Mouse (Mus musculus) urinary bladder, postnatal 4 days (tissue): Measurements from ENCODE around the gene Ccdc180.

ENCODE experiments used
- DNase-seq, 2 experiments: peaks; one replicate each; pipeline ENCODE4 v3.0.0; 2021 to 2022; ENCODE audit warnings: low spot score in 2 of 2

The Ccdc180 gene

DNA sequence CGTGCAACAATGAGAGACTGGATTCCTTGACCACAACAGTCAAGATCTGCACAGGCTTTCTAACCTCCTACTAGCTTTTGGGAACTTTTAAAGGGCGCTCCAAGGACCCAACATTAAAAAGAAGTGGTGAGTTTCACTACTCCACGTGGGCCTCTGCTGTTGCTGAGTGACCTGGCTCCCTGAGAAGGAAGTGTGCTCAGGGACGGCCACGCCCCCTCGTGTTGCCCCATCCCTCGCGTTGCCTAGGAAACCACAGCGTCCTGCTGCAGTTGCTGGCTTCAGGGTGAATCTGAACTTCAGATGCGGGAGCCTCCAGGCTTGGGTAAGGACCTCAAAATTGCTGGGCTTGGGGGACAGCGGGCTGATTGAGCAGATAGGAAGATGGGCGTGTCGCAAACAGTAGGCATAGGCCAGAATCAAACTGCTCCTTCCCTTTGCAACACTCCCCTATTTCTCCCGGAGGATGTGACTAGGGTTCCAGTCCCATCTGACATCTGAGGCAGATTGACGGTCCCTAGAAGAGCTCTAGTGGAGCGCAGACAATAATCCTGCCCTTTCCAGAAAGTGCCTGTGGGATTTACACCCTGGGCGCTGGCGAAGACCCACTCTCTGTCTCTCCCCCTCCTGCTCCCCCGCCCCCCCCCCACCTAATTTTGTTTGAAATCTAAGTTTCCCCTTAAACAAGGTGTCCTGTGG is at the start of gene Ccdc180:
Ccdc180 (plus strand) TSS at position 238 of the 696 bp plus-strand sequence.
- DNase-seq, result peak; percentile 49 to 68

GRCm38 (mm10) chr4:45844355-45844754 is 45.7 kb upstream of the Ccdc180 start:
- DNase-seq, result no peak

DNA sequence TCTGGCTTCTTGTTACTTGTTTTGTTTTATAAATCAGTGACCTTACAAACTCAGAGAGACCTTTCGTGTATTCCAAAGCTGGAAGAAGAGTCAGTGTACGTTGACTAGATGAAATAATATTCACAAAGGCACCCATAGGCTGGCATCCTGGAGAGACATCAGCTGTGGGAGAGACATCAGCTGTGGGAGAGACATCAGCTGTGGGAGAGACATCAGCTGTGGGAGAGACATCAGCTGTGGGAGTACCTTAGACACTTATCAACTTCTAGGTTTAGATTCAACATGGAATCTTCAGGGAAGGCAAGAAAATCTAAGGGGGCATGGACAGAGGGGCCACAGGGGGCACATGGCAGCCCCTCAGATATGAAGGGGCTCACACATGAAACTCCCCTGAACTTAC is 43.8 kb upstream of the Ccdc180 start:
- no peak for DNase-seq

DNA sequence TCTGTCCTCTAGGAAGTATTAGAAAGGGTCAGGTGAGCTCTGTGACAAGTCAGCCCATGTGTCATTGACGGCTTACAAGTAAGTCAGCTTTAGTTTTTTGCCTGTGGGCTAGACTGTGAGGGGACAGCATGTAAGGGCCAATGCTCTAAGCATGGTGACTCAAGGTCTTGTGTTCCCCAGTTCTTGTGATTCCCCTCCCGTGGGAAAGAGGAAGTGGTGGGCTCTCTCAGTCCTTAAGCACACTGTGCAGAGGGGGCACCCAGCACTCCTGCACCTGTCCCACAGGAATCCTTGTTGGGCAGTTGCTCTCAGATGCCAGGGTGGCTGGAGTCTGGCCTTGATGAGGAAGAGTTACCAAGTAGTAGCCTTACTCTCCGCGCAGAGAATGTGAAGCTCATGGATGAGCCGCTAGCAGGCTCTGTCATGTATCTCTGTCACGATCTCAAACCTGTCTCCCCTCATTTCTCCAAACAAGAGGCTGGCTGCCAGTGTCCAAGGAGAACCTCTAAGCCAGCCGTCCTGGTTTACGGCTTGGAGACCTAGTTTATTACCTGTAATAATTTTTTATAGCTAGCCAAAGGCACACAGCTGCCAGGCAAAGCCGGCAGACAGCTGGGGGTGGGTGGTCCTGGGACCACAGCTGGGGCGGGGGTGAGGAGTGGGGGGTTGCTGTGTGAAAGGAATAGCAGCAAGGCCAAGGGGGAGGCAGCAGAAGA is 41.8 kb upstream of the Ccdc180 start, which contains the start of gene Stra6l:
Stra6l (plus strand) TSS at position 556 of the 716 bp plus-strand sequence.
- no peak for DNase-seq

DNA sequence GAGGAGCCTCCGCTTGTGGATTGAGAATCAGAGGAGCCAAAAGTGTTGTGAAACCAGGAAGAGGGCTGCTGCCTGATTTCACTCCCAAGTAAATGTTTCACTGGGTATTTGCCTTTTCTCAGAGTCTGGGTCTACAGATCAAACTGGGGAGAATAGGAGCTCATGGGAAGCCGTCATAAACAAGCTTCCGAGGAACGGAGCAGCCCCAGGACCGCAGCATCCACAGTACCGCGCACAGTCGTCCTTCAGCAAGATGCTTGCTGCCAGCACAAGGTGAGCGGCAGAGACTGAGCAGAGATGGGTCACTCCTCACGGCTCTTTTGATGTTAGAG is 41.3 kb upstream of the Ccdc180 start:
- DNase-seq, result no peak

DNA sequence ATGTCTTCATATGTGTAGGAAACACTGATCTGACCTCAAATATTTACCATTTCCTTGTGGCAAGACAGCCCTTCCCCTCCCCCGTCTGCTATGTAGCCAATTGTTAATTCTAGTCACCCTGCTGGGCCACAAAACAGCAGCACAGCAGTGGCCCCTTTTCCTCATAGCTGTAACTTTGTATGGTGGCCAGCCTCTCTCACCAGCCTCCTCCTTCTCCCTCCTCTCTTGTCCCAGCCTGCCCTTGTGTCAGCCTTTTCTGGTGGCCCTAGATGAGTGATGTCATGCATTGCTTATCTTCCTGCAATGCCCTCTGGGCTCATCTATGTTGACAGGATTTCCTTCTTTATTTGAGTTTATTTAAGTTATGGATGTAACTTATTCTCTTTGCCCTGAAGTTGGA is 40.7 kb upstream of the Ccdc180 start:
- no peak for DNase-seq

DNA sequence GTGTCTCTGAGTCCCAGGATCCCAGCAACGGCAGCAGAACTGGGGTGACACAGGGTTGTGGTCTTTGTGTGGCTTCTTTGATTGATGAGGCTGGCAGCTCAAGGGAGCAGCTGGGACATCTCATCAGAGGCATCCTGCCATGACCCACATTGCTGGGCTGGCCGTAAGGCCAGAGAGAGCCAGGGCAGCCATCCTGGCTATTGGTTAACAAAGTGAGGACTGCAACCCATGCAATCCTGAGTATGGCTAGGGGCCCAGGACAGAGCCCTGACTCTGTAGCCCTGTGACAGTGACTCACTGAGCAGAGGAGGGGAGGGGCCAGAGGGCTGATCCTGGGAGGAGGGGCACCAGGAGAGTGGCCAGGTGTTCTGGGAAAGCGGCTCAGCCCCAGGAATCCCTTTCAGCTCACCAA is 38.5 kb upstream of the Ccdc180 start:
- no peak for DNase-seq

GRCm38 (mm10) chr4:45853496-45854246 is 36.4 kb upstream of the Ccdc180 start:
- no peak for DNase-seq

- DNase-seq, result peak; percentile 56 to 79
Measured at GRCm38 (mm10) chr4:45855803-45856424, 34.2 kb upstream of the Ccdc180 start.

DNA sequence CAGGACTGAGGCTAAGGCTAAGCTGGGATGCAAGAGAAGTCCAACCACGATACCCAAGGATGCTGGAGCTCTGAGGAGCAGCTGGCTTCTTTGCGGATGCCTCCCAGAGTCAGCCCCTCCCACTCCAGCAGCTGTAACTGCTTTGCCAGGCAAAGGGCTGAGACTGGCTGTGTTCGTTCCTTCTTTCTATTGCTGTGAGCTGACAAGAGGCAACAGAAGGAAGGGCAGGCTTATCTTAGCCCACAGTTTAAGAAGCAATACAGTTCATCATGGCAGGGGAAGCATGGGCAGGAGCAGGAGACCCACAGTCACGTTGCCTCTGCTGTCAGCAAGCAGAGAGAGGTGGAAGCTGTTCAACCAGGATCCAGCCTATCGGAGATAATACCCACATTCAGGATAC is 28.9 kb upstream of the Ccdc180 start:
- DNase-seq, result no peak

- no peak for DNase-seq
Measured at GRCm38 (mm10) chr4:45867416-45867815, 22.7 kb upstream of the Ccdc180 start.

- DNase-seq, result no peak
Measured at GRCm38 (mm10) chr4:45869021-45869815, 20.9 kb upstream of the Ccdc180 start.

DNA sequence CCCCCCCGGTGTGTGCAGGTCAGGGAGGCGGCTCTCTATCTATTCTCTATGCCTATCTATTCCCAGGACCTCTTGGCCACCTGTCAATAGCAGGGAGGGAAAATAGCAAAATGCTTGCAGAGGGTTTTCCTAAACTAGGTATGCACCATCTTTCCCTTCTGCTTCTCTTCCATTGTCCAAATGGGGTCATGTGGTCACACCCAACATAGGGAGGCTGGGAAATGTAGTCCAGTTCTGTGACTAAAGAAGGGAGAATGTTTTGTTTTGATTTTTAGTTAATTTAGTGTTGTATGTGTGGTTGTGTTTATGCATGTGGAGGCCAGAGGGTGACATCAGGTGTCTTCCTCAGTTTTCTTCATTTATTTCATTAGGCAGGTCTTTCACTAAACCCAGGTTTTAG is 18.0 kb upstream of the Ccdc180 start:
- DNase-seq, result no peak

GRCm38 (mm10) chr4:45878929-45879328 is 11.2 kb upstream of the Ccdc180 start:
- no peak for DNase-seq

- DNase-seq, result no peak
Measured at GRCm38 (mm10) chr4:45882521-45882920, 7.6 kb upstream of the Ccdc180 start.

DNA sequence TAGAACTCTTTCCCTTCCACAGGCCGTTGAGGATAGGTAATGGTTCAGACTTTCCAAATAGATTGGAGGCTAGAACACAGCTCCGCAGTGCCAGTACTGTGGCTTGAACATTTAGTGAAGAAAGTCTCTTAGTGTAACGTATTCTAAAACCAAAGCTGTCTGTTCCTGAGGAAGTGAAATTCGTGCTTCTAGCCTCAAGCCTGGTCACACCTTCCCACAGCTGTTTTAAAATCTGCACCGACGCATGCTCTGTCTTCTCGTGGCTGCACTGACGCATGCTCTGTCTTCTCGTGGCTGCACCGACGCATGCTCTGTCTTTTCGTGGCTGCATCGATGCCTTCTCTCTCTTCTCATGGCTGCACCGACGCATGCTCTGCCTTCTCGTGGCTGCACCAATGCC is 6.9 kb upstream of the Ccdc180 start:
- DNase-seq, result no peak

DNA sequence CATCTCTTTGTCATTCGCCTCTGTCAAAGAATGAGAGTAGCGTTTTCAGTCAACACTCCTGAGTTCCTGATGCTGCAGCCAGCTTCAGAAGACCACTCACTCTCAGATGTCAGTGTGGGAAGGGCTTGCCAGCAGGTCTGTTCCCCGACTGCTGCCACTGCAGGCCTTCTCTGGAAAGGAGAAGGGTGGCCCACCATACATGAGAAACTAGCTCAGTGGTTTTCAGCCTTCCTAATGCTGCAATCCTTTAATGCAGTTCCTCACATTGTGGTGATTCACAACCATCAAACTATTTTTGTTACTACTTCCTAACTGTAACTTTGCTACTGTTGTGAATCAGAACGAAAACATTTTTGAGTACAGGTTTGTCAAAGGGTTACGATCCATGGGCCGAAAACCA is 616 bp upstream of the Ccdc180 start:
- DNase-seq, result no peak

DNA sequence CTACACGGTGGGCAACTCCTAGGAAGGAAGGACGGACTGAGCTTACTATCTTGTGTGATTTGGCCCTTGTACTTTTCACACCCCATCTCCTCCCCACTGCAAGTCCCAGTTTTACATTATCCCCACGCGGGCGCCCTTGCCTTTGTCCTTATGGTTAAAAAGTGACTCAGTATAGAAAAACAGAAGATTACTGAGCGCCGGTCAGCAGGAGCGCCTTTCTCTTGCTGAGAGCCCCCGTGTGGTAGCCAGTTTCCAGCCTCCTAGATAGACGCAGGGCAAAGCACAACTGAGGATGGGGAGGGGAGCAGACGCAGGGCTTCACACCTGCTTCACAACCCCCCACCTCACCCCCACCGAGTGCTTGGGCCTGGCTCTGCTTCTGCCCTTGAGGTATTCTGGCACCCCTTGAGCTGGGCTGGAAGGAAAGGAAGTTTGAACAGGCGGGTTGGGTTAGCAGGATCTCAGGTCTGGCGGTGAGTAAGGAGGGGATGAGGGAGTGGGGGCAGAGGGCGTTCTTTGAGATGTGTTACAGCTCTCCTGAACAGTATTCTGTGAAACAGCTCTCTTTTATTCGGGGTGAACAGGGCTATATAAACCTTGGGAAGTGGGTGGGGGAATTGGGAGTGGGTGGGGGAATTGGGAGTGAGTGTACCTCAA is 6.5 kb downstream of the Ccdc180 start:
- DNase-seq, result no peak

DNA sequence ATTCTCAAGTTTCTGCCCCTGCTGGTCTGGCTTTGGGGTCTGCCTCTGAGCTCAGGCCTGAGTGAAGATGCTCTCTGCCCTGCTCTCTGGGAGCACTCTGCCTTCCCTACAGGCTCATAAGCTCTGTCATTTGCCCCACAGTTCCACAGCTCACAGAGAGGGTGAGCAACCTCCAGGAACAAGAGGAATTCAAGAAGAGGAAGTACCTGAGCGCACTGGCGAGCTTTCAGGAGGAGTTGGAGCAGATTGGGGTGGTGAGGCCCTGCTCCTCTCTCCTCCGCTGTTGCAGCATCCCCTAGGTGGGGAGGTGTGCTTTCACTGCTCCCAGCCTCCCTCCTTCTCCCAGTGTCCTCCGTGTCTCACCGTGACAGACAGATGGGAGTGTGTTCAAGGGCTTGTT is 8.3 kb downstream of the Ccdc180 start:
- DNase-seq, result no peak

- DNase-seq, result no peak
Measured at GRCm38 (mm10) chr4:45909256-45909655, 19.2 kb downstream of the Ccdc180 start.

DNA sequence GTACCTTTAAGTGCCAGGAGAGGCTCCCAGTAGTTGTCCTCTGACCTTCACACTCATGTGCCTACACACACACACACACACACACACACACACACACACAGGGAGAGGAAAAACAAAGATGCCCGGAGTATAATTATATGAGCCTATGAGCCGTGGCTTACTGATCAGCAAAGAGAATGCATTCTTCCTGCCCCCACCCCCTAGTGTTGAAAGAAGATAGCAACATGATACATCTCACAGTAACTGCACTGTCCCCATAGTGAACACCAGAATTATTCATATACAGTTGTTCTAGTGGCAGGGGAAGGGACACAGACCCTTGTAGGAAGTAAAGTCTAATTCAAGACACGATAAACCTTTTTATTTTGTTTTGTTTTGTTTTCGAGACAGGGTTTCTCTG is 19.8 kb downstream of the Ccdc180 start:
- DNase-seq, result no peak
